Mouse (Mus musculus) hindbrain, embryonic 16.5 days (tissue): ENCODE data around the gene Pgm3. TPM values are rescaled to one million over a fixed set of nuclear protein-coding genes. Genes with fewer than 3 reads are reported as not detected.

Experiments
- ATAC-seq: fragments of 200-750 bp; cut with Nextera tagmentation; 2 replicates; pipeline ENCODE4 v1.8.0; 2017; ENCODE audit warnings: moderate TSS enrichment, moderate library complexity
- H3K27ac ChIP-seq: fragments of 300-500 bp; sonication (generic); 2 replicates; pipeline ENCODE4 v1.5.1; 2014; ENCODE audit warnings: low read depth, mild to moderate bottlenecking, control low read depth, low read length, moderate library complexity
- H3K27me3 ChIP-seq: fragments of 300-500 bp; sonication (generic); replicated peaks from 2 replicates; pipeline ENCODE4 v1.6.1; 2014; ENCODE audit warnings: low read length; ENCODE audit not compliant: control insufficient read depth, insufficient read depth
- H3K36me3 ChIP-seq: fragments of 300-500 bp; sonication (generic); 2 replicates; pipeline ENCODE4 v1.6.1; 2014; ENCODE audit warnings: mild to moderate bottlenecking, low read length, moderate library complexity, mixed read lengths; ENCODE audit not compliant: control insufficient read depth, insufficient read depth
- H3K4me1 ChIP-seq: fragments of 300-500 bp; sonication (generic); 2 replicates; pipeline ENCODE4 v1.6.1; 2014; ENCODE audit warnings: low read depth, low read length; ENCODE audit not compliant: control insufficient read depth, insufficient read depth
- H3K4me2 ChIP-seq: fragments of 300-500 bp; sonication (generic); 2 replicates; pipeline ENCODE4 v1.6.1; 2014; ENCODE audit warnings: mild to moderate bottlenecking, low read length, control low read depth, moderate library complexity
- H3K4me3 ChIP-seq: fragments of 300-500 bp; sonication (generic); 2 replicates; pipeline ENCODE4 v1.5.1; 2014; ENCODE audit warnings: mild to moderate bottlenecking, low read length, control low read depth, moderate library complexity
- H3K9ac ChIP-seq: fragments of 300-500 bp; sonication (generic); 2 replicates; pipeline ENCODE4 v1.6.1; 2014; ENCODE audit warnings: low read depth, mild to moderate bottlenecking, control low read depth, low read length, moderate library complexity
- H3K9me3 ChIP-seq: fragments of 300-500 bp; sonication (generic); 2 replicates; pipeline ENCODE4 v1.6.1; 2014; ENCODE audit warnings: mild to moderate bottlenecking, low read length, moderate library complexity; ENCODE audit not compliant: control insufficient read depth
- WGBS: fragments of 180-500 bp; shearing (Covaris S2); extraction: QIAGEN DNeasy Blood & Tissue Kit; methylation state at CpG from one replicate; pipeline ENCODE4 v1.1.7; 2014; 5-methylcytosine and 5-hydroxymethylcytosine counted together
- polyA plus RNA-seq: library from polyadenylated mRNA; unstranded; fragments of >200 nt; fragmentation: Nextera tagmentation; extraction: Ambion mirVana; gene quantifications from 2 replicates; pipeline ENCODE4 v1.2.1, GENCODE M21; 2015

Gene Pgm3
- polyA plus RNA-seq, 1 experiment from 2014 or later, result 39.8 TPM

- 85% methylated on average over 3 of the region's 3 CpGs for WGBS
- H3K4me3 ChIP-seq, result no peak overlapping the region
- no peak overlapping the region for H3K27ac ChIP-seq
- no peak for ATAC-seq
- H3K4me1 ChIP-seq, result no peaks in the 10 kb centered on the region
- no peak overlapping the region for H3K9ac ChIP-seq
- H3K9me3 ChIP-seq, result no peaks in the 10 kb centered on the region
- no peaks in the 10 kb centered on the region for H3K27me3 ChIP-seq
- peaks cover 32% of the 10 kb centered on the region for H3K36me3 ChIP-seq
- H3K4me2 ChIP-seq, result no peak overlapping the region
Observed at GRCm38 (mm10) chr9:86543451-86543850, 28.2 kb downstream of the Pgm3 start.

GRCm38 (mm10) chr9:86534071-86534470 lies 37.6 kb downstream of the Pgm3 start:
- Histone ChIP-seq H3K27me3 (no peaks in the 10 kb centered on the region), H3K4me1 (no peaks in the 10 kb centered on the region), H3K27ac (no peak overlapping the region), H3K4me3 (no peak overlapping the region), H3K9ac (no peak overlapping the region), H3K36me3 (peaks cover 11% of the 10 kb centered on the region), H3K9me3 (no peaks in the 10 kb centered on the region), H3K4me2 (no peak overlapping the region)
- 92% methylated on average over 5 of the region's 5 CpGs for WGBS
- ATAC-seq, result no peak

DNA sequence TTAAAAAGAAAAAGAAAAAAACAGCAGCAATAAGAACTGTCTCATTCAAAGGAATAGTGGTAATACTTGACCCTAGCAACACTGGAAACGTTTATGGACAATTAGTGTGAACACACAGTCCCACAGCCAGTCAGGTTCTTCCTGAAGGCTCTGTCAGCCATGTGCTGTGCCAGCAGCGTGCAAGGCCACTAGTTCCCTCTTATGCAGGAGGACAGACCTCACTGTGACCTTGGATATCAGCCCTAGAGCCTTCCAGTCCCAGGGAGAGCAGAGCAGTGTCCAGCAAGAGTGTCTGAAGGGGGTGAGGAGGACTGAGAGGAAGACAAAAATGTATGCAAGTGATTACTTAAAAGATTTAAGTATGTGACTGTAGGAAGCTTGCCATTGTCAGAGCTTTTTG lies 46.0 kb downstream of the Pgm3 start:
- Histone ChIP-seq H3K9ac (no peak overlapping the region), H3K4me3 (no peak overlapping the region), H3K4me1 (no peaks in the 10 kb centered on the region), H3K27me3 (no peaks in the 10 kb centered on the region), H3K27ac (no peak overlapping the region), H3K4me2 (no peak overlapping the region), H3K36me3 (peaks cover 26% of the 10 kb centered on the region), H3K9me3 (no peaks in the 10 kb centered on the region)
- no peak for ATAC-seq
- 59% methylated on average over 2 of the region's 2 CpGs for WGBS

GRCm38 (mm10) chr9:86522335-86522734 lies 49.3 kb downstream of the Pgm3 start:
- H3K9ac ChIP-seq, result no peak overlapping the region
- no peak overlapping the region for H3K27ac ChIP-seq
- H3K27me3 ChIP-seq, result no peaks in the 10 kb centered on the region
- H3K4me2 ChIP-seq, result no peak overlapping the region
- no peaks in the 10 kb centered on the region for H3K4me1 ChIP-seq
- H3K4me3 ChIP-seq, result no peak overlapping the region
- H3K9me3 ChIP-seq, result no peaks in the 10 kb centered on the region
- peaks cover 26% of the 10 kb centered on the region for H3K36me3 ChIP-seq
- ATAC-seq, result no peak

- H3K9me3 ChIP-seq, result no peaks in the 10 kb centered on the region
- H3K4me1 ChIP-seq, result no peaks in the 10 kb centered on the region
- H3K4me3 ChIP-seq, result no peak overlapping the region
- peaks cover 26% of the 10 kb centered on the region for H3K36me3 ChIP-seq
- H3K4me2 ChIP-seq, result no peak overlapping the region
- no peaks in the 10 kb centered on the region for H3K27me3 ChIP-seq
- 96% methylated on average over 4 of the region's 4 CpGs for WGBS
- no peak for ATAC-seq
- H3K9ac ChIP-seq, result no peak overlapping the region
- H3K27ac ChIP-seq, result no peak overlapping the region
Observed at GRCm38 (mm10) chr9:86514798-86515197, 56.8 kb downstream of the Pgm3 start.

DNA sequence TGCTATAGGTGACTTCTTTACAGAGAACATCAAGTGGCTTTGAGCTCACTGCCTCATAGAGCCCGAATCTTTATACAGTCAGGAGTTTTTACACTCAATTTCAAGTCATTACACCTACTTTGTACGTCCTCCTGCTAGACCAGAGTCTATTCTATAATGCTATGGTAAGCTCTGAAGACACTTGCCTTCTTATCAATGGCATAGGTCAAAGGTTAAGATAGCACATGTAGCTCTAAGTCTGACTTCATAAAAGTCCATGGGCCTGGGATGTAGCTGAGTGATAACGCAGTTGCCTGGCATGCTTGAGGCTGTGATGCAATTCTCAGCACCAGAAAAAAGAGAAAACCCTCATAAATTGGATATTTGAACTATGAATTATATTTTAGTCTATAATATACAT lies 57.3 kb downstream of the Pgm3 start:
- Histone ChIP-seq H3K9ac (no peak overlapping the region), H3K4me3 (no peak overlapping the region), H3K27me3 (no peaks in the 10 kb centered on the region), H3K4me1 (no peaks in the 10 kb centered on the region), H3K4me2 (no peak overlapping the region), H3K9me3 (no peaks in the 10 kb centered on the region), H3K36me3 (peaks cover 24% of the 10 kb centered on the region), H3K27ac (no peak overlapping the region)
- no peak for ATAC-seq
- WGBS, result 89% methylated on average over 3 of the region's 3 CpGs

- Histone ChIP-seq H3K36me3 (peaks cover 24% of the 10 kb centered on the region), H3K27me3 (no peaks in the 10 kb centered on the region), H3K4me1 (no peaks in the 10 kb centered on the region), H3K4me3 (no peak overlapping the region), H3K9ac (no peak overlapping the region), H3K4me2 (no peak overlapping the region), H3K9me3 (no peaks in the 10 kb centered on the region), H3K27ac (no peak overlapping the region)
- no peak for ATAC-seq
- 64% methylated on average over 5 of the region's 5 CpGs for WGBS
Observed at GRCm38 (mm10) chr9:86513733-86514132, 57.9 kb downstream of the Pgm3 start.

DNA sequence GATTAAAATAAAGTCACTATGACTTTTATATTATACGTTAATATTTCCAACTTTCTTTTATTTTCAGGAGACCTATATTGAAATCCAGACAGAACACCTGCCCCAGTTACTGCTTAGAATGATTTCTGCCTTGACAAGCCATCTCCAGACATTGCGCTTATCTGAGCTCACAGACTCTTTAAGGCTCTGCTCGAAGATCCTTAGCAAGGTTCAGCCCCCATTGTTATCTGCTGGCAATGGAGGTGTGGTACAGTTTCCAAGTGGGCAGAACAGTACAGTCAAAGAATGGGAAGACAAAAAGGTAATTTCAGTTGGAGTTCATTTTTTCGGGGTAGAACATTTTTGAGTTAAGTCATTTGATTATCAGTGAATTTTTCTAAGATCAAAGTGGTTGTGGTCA lies 64.2 kb downstream of the Pgm3 start:
- Histone ChIP-seq H3K27me3 (no peaks in the 10 kb centered on the region), H3K4me3 (no peak overlapping the region), H3K4me1 (no peaks in the 10 kb centered on the region), H3K27ac (no peak overlapping the region), H3K9ac (no peak overlapping the region), H3K9me3 (no peaks in the 10 kb centered on the region), H3K4me2 (no peak overlapping the region), H3K36me3 (peaks cover 14% of the 10 kb centered on the region)
- no peak for ATAC-seq
- WGBS, result 88% methylated on average over 4 of the region's 4 CpGs
